23 mouse cellular contexts compared by ENCODE assay signal in genomic region chr10:63092616-63093550, GRCm38 (mm10). TPM values are rescaled to one million over a fixed set of nuclear protein-coding genes. Genes with fewer than 3 reads are reported as not detected.
DNase-seq lines count a peak whose midpoint lies in the region; TF ChIP-seq lines count a peak whose summit lies in the region.
"Had no signal": no experiment of that assay in that cellular context is flagged by ENCODE, and none has a peak within 500 bp of the region (broad histone marks: within the 10 kb centered on the region; RNA-seq: fewer than 3 reads in every experiment).

No protein-coding gene starts in this region.

- H3K36me3 ChIP-seq in thymus, adult 2 months (ENCODE audit: control insufficient read depth, insufficient read depth, low read length) = no peaks in the 10 kb centered on the region
- H3K36me3 ChIP-seq in midbrain, embryonic 10.5 days = no peaks in the 10 kb centered on the region
- H3K36me3 ChIP-seq: heart, embryonic 13.5 days had no signal

- H3K27me3 ChIP-seq in thymus, adult 2 months (ENCODE audit: control insufficient read depth, insufficient read depth, low read length) = no peaks in the 10 kb centered on the region
- H3K27me3 ChIP-seq in midbrain, embryonic 10.5 days (ENCODE audit: low read depth, poor library complexity, severe bottlenecking) = peaks cover 14% of the 10 kb centered on the region

- H3K9me3 ChIP-seq in midbrain, embryonic 10.5 days (replicated peaks) = no peaks in the 10 kb centered on the region
- H3K9me3 ChIP-seq: heart, embryonic 13.5 days had no signal

- no peak for TF ChIP-seq POLR2A in thymus, adult 2 months (IDR thresholded peaks at IDR 0.05; ENCODE audit: control insufficient read depth, extremely low read depth, insufficient read depth, low read length, poor library complexity)

- no peak overlapping the region for H3K4me3 ChIP-seq in thymus, adult 2 months (ENCODE audit: control insufficient read depth, insufficient read depth, low read length)
- H3K4me3 ChIP-seq in midbrain, embryonic 10.5 days = no peak overlapping the region
- H3K4me3 ChIP-seq: heart, adult 2 months; heart, embryonic 13.5 days; myocyte had no signal

- no peak for DNase-seq in thymus, adult 2 months
- no peak for DNase-seq in thymus, adult 18-20 months
- peak; percentile 65 to 74 for DNase-seq in cerebellum, adult 18-20 months
- DNase-seq in cerebellum, postnatal 14 days = peak; percentile 53 to 61
- peak; percentile 15 for DNase-seq in thymus, postnatal 25 days
- no peak for DNase-seq in midbrain, embryonic 10.5 days (ENCODE audit: low spot score)
- DNase-seq in lung, postnatal 36 days = no peak
- no peak for DNase-seq in urinary bladder, postnatal 36 days (ENCODE audit: low spot score in 2 of 2)
- DNase-seq: adrenal gland, postnatal 10 days; embryo, embryonic 11 days; gastrocnemius, postnatal 14 days; heart, adult 2 months; heart, postnatal 14 days; kidney, adult 2 months; kidney, postnatal 10 days had no signal

- 43% methylated on average over 10 of the region's 10 CpGs for WGBS in thymus, adult 2 months
- 80% methylated on average over 10 of the region's 10 CpGs for WGBS in midbrain, embryonic 10.5 days

- peak overlapping the region; percentile 86 for H3K27ac ChIP-seq in thymus, adult 2 months (ENCODE audit: control insufficient read depth, insufficient read depth, low read length)
- no peak overlapping the region for H3K27ac ChIP-seq in midbrain, embryonic 10.5 days (replicated peaks)
- H3K27ac ChIP-seq: heart, adult 2 months; heart, embryonic 13.5 days; macrophage had no signal

- H3K4me1 ChIP-seq in thymus, adult 2 months (replicated peaks; ENCODE audit: control insufficient read depth, insufficient read depth, low read length) = peaks cover 21% of the 10 kb centered on the region
- peaks cover 30% of the 10 kb centered on the region for H3K4me1 ChIP-seq in midbrain, embryonic 10.5 days

- no peak for TF ChIP-seq CTCF in thymus, adult 2 months (IDR thresholded peaks at IDR 0.05; ENCODE audit: borderline replicate concordance, control insufficient read depth, extremely low read depth, insufficient read depth, low read length, poor library complexity)

RNA-seq across cellular contexts. Expression of gene Atoh7, which starts 6.6 kb away (rescaled TPM):
- 0.05 TPM in 1 of 2 replicates, not detected in the other for polyA plus RNA-seq in thymus, adult 2 months (2012; rRNA removed)
- 0.25 and 1.1 TPM in 2 replicates for polyA plus RNA-seq in midbrain, embryonic 10.5 days (2016; fragmentation: Nextera tagmentation; extraction: Ambion mirVana)
- polyA plus RNA-seq: embryonic facial prominence, embryonic 14.5 days; heart, adult 2 months; heart, embryonic 13.5 days; liver, adult 2 months; liver, embryonic 16.5 days; lung, embryonic 16.5 days; macrophage; myocyte; stomach, embryonic 16.5 days had no signal

RNA-seq across cellular contexts. Expression of gene Pbld1, which starts 32.9 kb away (rescaled TPM):
- polyA plus RNA-seq in thymus, adult 2 months (2012; rRNA removed) = 0.23 and 0.55 TPM in 2 replicates
- 1.3 and 1.5 TPM in 2 replicates for polyA plus RNA-seq in midbrain, embryonic 10.5 days (2016; fragmentation: Nextera tagmentation; extraction: Ambion mirVana)
- polyA plus RNA-seq: macrophage had no signal

Comparison
In these comparisons a context has a peak if more than half of its experiments do, and no peak if none do; other contexts are left out.
1. DNase-seq: peak in cerebellum, adult 18-20 months (2 of 2), cerebellum, postnatal 14 days (2 of 2) and thymus, postnatal 25 days (single experiment); none in thymus, adult 2 months (single experiment), thymus, adult 18-20 months (0 of 2), midbrain, embryonic 10.5 days (single experiment), lung, postnatal 36 days (single experiment) and urinary bladder, postnatal 36 days (0 of 2).